Mouse (Mus musculus): Measurements from ENCODE around the gene Arel1. TPM values are rescaled to one million over a fixed set of nuclear protein-coding genes. Genes with fewer than 3 reads are reported as not detected.

The Arel1 gene
- polyA plus RNA-seq, 1 experiment = 30.7 TPM

DNA sequence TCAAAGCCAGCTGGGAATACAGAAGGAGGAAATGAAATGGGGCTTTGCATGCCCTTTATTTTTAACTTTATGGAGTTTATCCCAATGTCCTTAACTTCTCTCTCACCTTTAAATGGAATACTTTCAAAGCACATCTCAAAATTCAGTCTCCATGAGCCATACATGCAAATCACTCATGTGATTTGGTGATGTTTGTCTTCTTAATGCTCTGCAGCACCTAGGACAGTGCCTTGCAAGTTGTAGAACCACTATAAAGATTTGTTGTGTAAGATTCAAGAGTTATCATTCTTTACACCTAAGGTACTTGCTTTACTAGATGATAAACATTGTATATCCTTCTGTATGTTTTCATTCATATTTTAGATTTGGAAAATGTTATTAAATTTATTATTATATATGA, 28.4 kb upstream of the Arel1 start:
- Histone ChIP-seq H3K9ac (ENCODE audit: low read depth, poor library complexity, severe bottlenecking) (no peak overlapping the region), H3K27me3 (ENCODE audit: control insufficient read depth, insufficient read depth, low read length, poor library complexity, severe bottlenecking) (no peaks in the 10 kb centered on the region), H3K27ac (ENCODE audit: insufficient read depth, low read length) (no peak overlapping the region), H3K9me3 (replicated peaks; ENCODE audit: control insufficient read depth, insufficient read depth, low read length, poor library complexity, severe bottlenecking) (no peaks in the 10 kb centered on the region), H3K4me3 (ENCODE audit: low read depth, low read length) (no peak overlapping the region), H3K4me1 (ENCODE audit: control insufficient read depth, insufficient read depth, low read length) (peaks cover 2% of the 10 kb centered on the region), H3K36me3 (ENCODE audit: control insufficient read depth, insufficient read depth, low read length, poor library complexity, severe bottlenecking) (peaks cover 8% of the 10 kb centered on the region)
- no peak for TF ChIP-seq POLR2A (IDR thresholded peaks at IDR 0.05; ENCODE audit: insufficient read depth, low read length)
- TF ChIP-seq EP300 (IDR thresholded peaks at IDR 0.05; ENCODE audit: insufficient read depth, low read depth, low read length) = no peak
- no peak for TF ChIP-seq CTCF (IDR thresholded peaks at IDR 0.05; ENCODE audit: low read depth, low read length)

DNA sequence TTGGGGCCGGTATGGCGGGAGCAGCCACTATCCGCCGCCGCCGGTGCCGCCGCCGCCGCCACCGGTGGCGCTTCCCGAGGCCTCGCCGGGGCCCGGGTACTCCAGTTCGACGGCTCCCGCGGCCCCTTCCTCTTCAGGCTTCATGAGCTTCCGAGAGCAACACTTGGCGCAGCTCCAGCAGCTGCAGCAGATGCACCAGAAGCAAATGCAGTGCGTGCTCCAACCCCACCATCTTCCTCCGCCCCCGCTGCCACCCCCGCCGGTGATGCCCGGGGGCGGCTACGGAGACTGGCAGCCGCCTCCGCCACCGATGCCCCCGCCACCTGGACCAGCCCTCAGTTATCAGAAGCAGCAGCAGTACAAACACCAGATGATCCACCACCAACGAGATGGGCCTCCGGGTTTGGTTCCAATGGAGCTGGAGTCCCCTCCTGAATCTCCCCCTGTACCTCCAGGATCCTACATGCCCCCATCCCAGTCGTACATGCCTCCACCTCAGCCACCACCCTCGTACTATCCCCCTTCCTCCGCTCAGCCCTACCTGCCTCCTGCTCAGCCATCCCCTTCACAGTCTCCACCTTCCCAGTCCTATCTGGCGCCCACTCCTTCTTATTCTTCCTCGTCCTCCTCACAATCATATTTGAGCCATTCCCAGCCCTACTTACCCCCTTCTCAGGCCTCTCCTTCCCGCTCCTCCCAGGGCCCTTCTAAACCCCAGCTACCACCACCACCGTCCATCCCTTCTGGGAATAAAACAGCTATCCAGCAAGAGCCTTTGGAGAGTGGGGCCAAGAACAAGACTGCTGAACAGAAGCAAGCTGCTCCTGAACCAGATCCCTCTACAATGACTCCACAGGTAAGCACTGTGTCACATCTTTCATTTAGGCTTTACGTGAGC, 26.1 kb upstream of the Arel1 start:
- Histone ChIP-seq H3K27me3 (ENCODE audit: control insufficient read depth, insufficient read depth, low read length, poor library complexity, severe bottlenecking) (no peaks in the 10 kb centered on the region), H3K9ac (ENCODE audit: low read depth, poor library complexity, severe bottlenecking) (peak overlapping the region; percentile 91), H3K4me1 (ENCODE audit: control insufficient read depth, insufficient read depth, low read length) (peaks cover 2% of the 10 kb centered on the region), H3K4me3 (ENCODE audit: low read depth, low read length) (peak overlapping the region; percentile 87), H3K27ac (ENCODE audit: insufficient read depth, low read length) (0 out of 2 replicates have a peak overlapping the region, but pooled peaks have one; percentile 1), H3K36me3 (ENCODE audit: control insufficient read depth, insufficient read depth, low read length, poor library complexity, severe bottlenecking) (peaks cover 8% of the 10 kb centered on the region), H3K9me3 (replicated peaks; ENCODE audit: control insufficient read depth, insufficient read depth, low read length, poor library complexity, severe bottlenecking) (0 out of 2 replicates have a peak, but pooled peaks cover 2% of the 10 kb centered on the region)
- TF ChIP-seq CTCF (IDR thresholded peaks at IDR 0.05; ENCODE audit: low read depth, low read length) = no peak

DNA sequence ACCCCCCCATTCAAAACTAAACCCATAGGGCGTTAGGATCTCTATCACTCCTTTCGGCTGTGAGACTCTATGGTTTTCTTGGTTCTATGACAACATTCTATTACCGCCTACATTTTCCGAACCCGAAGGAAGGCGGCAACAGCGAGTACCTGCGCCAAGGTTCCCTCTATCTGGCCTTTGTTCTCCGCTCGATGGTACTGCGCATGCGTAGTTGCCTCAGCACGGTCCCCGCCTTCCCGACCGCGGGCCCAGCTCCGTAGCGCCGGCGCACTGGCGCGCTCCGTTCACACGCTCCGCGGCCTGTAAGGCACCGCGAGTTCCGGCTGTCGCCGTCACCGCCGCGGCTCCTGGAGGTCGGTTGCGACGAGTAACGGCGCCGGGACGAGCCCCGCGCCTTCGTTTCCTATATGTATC, 25.4 kb upstream of the Arel1 start, which contains the start of gene Ylpm1:
Gene Ylpm1 (plus strand): TSS at position 239 of the 414 bp plus-strand sequence.
- Histone ChIP-seq H3K9me3 (replicated peaks; ENCODE audit: control insufficient read depth, insufficient read depth, low read length, poor library complexity, severe bottlenecking) (0 out of 2 replicates have a peak, but pooled peaks cover 2% of the 10 kb centered on the region), H3K4me1 (ENCODE audit: control insufficient read depth, insufficient read depth, low read length) (peaks cover 2% of the 10 kb centered on the region), H3K36me3 (ENCODE audit: control insufficient read depth, insufficient read depth, low read length, poor library complexity, severe bottlenecking) (peaks cover 8% of the 10 kb centered on the region), H3K9ac (ENCODE audit: low read depth, poor library complexity, severe bottlenecking) (peak within 1 kb of the TSS; percentile 91), H3K27ac (ENCODE audit: insufficient read depth, low read length) (0 out of 2 replicates have a peak within 1 kb of the TSS, but pooled peaks have one; percentile 1), H3K4me3 (ENCODE audit: low read depth, low read length) (peak within 1 kb of the TSS; percentile 87), H3K27me3 (ENCODE audit: control insufficient read depth, insufficient read depth, low read length, poor library complexity, severe bottlenecking) (no peaks in the 10 kb centered on the region)
- TF ChIP-seq EP300 (IDR thresholded peaks at IDR 0.05; ENCODE audit: insufficient read depth, low read depth, low read length) (0 out of 2 replicates have a peak, but pooled peaks have one; percentile 56), POLR2A (IDR thresholded peaks at IDR 0.05; ENCODE audit: insufficient read depth, low read length) (peak; percentile 73), CTCF (IDR thresholded peaks at IDR 0.05; ENCODE audit: low read depth, low read length) (peak; percentile 51)

DNA sequence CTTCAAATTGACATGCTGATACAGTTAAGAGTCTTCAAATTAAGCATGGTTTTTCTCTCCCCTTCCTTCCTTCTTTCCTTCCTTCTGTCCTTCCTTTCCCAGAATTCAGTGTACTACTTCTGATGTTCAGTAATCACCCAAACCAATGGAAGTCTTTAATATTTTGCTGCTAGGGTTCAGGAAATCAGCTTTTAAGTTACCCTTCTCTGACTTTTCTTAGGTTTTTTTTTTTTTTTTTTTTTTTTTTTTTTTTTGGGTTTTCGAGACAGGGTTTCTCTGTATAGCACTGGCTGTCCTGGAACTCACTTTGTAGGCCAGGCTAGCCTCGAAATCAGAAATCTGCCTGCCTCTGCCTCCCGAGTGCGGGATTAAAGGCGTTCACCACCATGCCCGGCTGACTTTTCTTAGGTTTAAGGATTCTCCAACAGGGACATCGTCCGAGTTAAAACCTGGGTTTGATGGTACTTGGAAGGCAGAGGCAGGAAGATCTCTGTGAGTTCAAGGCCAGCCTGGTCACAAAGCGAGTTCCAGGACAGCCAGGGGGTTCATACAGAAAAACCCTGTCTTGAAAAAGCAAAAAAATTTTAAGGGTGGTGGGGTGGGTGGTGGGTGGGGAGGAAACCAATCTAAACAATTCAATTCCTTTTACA, 24.5 kb upstream of the Arel1 start:
- no peak for TF ChIP-seq CTCF (IDR thresholded peaks at IDR 0.05; ENCODE audit: low read depth, low read length)
- no peak for TF ChIP-seq EP300 (IDR thresholded peaks at IDR 0.05; ENCODE audit: insufficient read depth, low read depth, low read length)
- no peak for TF ChIP-seq POLR2A (IDR thresholded peaks at IDR 0.05; ENCODE audit: insufficient read depth, low read length)
- H3K36me3 ChIP-seq (ENCODE audit: control insufficient read depth, insufficient read depth, low read length, poor library complexity, severe bottlenecking) = peaks cover 8% of the 10 kb centered on the region
- no peak overlapping the region for H3K27ac ChIP-seq (ENCODE audit: insufficient read depth, low read length)
- H3K9me3 ChIP-seq (replicated peaks; ENCODE audit: control insufficient read depth, insufficient read depth, low read length, poor library complexity, severe bottlenecking) = 0 out of 2 replicates have a peak, but pooled peaks cover 2% of the 10 kb centered on the region
- peaks cover 2% of the 10 kb centered on the region for H3K4me1 ChIP-seq (ENCODE audit: control insufficient read depth, insufficient read depth, low read length)
- H3K9ac ChIP-seq (ENCODE audit: low read depth, poor library complexity, severe bottlenecking) = no peak overlapping the region; the same call in 1 of the 2 replicates
- H3K4me3 ChIP-seq (ENCODE audit: low read depth, low read length) = no peak overlapping the region
- H3K27me3 ChIP-seq (ENCODE audit: control insufficient read depth, insufficient read depth, low read length, poor library complexity, severe bottlenecking) = no peaks in the 10 kb centered on the region

DNA sequence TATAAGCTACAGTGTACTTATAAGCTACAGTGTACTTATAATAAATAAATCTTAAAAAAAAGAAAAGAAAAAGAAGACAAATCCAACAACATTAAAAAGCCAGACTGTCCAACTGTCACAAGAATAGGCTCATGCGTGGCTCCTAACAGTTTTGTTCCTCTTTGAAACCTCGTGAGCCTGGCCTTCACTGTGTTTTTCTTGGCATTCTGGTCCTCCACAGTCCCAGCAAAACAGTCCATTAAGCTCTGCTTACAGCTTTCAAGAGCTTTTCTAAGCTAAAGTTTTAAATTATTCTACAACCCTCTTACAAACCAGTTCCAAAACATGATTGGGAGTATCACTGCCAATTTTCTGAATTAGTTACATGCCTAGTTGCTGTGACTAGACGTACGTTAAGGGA, 18.8 kb upstream of the Arel1 start:
- no peak overlapping the region for H3K9ac ChIP-seq (ENCODE audit: low read depth, poor library complexity, severe bottlenecking)
- TF ChIP-seq POLR2A (IDR thresholded peaks at IDR 0.05; ENCODE audit: insufficient read depth, low read length) (no peak), EP300 (IDR thresholded peaks at IDR 0.05; ENCODE audit: insufficient read depth, low read depth, low read length) (no peak), CTCF (IDR thresholded peaks at IDR 0.05; ENCODE audit: low read depth, low read length) (no peak)
- H3K36me3 ChIP-seq (ENCODE audit: control insufficient read depth, insufficient read depth, low read length, poor library complexity, severe bottlenecking) = no peaks in the 10 kb centered on the region
- H3K4me3 ChIP-seq (ENCODE audit: low read depth, low read length) = no peak overlapping the region
- H3K27me3 ChIP-seq (ENCODE audit: control insufficient read depth, insufficient read depth, low read length, poor library complexity, severe bottlenecking) = no peaks in the 10 kb centered on the region
- H3K4me1 ChIP-seq (ENCODE audit: control insufficient read depth, insufficient read depth, low read length) = no peaks in the 10 kb centered on the region
- H3K27ac ChIP-seq (ENCODE audit: insufficient read depth, low read length) = no peak overlapping the region
- 0 out of 2 replicates have a peak, but pooled peaks cover 2% of the 10 kb centered on the region for H3K9me3 ChIP-seq (replicated peaks; ENCODE audit: control insufficient read depth, insufficient read depth, low read length, poor library complexity, severe bottlenecking)

Data from ES-Bruce4 (cell line).